Mouse (Mus musculus): Measurements from ENCODE around the gene Tmem266.

The Tmem266 gene

DNA sequence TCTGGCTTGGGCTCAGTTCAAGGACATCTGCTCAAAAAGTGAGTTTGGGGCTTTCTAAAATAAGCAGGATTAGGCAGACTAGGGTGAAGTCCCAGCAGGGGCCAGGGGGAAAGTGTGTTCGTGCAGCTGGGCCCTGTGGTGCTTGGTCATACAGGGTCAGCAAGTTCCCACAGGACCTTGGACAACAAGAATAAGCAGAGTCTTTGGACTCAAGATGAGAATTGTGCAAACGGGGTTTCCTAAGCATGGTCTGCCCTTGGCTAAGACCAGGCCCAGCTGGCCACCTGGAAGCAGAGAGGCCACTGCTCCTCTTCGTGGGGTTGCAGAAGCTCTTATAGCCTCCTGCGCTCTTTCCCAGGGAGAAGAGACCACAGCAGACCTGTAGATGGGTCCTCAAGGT, 77.5 kb downstream of the Tmem266 start:
- no peak for DNase-seq (ENCODE audit: low read depth)

DNA sequence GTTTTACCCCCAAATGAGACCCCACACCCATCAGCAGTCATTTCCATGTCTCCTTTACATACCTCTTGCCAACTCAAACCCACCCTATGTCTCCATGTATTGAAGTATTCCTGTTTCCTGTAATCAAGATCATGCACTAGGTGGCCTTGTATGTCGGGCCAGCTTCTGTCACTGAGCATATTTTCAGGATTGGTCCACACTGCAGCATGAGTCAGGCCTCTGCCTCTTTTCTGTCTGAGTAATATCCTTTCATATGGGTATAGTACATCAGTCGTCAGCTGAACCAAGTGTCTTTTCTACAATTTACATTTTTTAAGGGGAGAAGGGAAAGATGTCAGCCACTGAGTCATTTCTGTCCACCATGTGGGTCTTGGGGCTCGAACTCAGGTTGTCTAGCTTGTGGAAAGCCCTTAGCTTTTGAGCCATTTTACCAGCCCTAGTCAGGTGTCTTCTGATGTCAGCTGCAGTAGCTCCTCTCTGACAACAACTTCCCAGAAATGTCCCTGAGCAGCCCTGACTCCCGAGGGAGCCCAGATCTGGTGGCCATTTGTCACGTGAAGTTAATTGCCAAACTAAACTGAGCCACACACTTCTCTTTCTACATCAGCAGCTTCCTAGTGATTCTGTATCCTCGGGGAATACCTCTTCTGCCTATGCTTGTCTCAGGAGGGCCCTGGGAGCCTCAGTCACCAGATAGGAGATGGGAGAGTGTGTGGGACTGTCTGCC, 78.4 kb downstream of the Tmem266 start:
- DNase-seq (ENCODE audit: low read depth) = no peak

DNA sequence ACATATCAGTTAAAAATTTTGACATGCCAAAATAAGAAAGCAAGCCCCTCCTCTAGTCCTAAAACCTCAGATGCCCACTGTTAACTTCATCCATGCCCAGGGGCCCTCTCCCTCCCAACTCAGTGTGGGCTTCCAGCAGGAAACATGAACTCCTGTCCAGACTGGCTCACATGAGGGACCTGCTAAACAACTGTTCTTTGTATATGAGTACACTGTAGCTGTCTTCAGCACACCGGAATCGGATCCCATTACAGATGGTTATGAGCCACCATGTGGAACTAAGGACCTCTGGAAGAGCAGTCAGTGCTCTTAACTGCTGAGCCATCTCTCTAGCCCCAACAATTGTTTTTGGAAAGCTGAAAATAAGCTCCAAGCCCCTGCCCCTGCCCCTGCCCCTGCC, 80.1 kb downstream of the Tmem266 start:
- no peak for DNase-seq (ENCODE audit: low read depth)

DNA sequence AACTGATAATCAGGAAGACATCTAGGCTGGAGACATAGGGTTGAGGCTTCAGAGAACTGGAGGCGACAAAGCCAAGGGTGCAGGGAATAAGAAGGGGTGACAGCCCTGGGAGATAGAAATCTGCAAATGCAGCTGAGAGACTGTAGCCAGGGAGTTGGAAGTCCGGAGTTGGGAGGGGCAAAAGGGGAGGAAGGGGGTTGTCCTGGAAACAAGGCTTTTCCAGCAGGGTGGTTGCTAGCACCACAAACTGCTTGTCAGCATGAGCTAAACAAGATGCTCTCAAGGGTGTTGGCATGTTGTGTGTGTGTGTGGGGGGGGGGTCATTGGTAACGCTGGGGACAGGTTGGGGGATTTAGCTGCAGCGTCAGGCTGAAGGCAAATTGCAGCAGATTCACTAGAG, 82.1 kb downstream of the Tmem266 start:
- no peak for DNase-seq (ENCODE audit: low read depth)

DNA sequence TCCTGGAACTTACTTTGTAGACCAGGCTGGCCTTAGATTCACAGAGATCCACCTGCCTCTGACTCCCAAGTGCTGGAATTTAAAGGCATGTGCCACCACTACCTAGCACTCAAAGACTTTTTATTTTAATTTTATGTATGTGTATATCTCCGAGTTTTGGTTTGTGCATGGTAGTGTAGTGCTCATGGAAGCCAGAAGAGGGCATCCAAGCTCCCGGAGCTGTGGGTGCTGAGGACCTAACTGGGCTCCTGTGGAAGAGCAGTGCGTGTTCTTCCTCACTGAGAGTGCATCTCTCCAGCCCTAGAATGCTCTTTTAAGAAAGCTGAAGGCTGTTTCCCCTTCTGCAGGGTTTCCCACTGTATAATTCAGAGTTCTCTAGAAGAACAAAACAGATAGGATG, 83.1 kb downstream of the Tmem266 start:
- DNase-seq (ENCODE audit: low read depth) = no peak

DNA sequence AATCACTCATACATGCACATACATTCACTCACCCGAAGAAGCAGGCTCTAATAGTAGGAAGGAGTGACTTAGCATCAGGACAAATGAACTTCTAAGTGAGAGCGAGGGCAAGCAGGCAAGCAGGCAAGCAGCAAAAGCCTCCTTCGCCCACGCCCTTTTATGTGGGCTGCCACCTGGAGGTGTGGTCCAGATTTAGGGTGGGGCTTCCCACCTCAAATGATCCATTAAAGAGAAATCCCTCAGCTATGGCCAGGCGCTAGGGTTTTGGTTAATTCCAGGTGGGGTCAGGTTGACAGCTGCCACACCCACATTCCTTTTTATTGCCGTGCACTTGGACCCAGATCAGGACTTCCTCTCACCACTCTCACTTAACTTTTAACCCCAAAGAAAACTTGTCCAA, 83.7 kb downstream of the Tmem266 start:
- DNase-seq (ENCODE audit: low read depth) = no peak

DNA sequence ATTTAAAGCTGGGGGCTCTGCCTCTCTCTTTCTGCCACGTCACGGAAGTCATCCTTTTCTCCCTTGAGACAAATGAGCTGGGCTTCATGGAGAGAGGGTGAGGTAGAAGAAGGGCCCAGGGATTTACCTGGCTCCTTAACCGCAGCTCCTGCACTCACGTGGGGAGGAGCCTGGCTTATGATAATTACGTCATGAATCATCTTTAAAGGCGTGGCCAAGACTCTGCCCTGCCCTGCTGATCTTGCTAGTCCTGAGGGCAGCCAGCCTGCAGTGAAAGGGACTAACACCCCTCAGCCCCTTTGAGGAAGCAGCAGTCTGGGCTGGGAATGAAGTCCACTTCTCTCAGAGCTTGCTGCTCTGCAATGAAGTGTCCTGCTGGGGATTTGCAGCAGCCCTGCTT, 84.4 kb downstream of the Tmem266 start:
- no peak for DNase-seq (ENCODE audit: low read depth)

DNA sequence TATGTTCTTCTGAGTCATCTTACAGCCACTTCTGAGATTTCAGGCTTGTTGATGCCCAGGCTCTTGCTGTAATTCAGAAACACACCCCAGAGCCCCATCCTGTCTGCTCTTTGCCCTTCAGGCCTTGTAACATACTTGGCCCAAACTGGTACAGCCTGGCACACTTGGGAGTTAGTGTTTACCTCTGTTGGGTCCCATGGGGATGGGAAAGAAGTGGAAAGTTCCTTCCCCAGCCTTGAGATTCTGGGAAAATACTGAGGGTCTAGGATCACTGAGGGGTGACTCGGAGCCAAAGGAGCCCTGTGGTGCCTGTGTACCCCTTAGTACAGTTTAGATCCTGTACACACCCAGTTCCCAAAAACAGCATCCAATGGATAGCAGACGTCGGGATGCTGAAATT, 95.1 kb downstream of the Tmem266 start:
- DNase-seq (ENCODE audit: low read depth) = no peak

DNA sequence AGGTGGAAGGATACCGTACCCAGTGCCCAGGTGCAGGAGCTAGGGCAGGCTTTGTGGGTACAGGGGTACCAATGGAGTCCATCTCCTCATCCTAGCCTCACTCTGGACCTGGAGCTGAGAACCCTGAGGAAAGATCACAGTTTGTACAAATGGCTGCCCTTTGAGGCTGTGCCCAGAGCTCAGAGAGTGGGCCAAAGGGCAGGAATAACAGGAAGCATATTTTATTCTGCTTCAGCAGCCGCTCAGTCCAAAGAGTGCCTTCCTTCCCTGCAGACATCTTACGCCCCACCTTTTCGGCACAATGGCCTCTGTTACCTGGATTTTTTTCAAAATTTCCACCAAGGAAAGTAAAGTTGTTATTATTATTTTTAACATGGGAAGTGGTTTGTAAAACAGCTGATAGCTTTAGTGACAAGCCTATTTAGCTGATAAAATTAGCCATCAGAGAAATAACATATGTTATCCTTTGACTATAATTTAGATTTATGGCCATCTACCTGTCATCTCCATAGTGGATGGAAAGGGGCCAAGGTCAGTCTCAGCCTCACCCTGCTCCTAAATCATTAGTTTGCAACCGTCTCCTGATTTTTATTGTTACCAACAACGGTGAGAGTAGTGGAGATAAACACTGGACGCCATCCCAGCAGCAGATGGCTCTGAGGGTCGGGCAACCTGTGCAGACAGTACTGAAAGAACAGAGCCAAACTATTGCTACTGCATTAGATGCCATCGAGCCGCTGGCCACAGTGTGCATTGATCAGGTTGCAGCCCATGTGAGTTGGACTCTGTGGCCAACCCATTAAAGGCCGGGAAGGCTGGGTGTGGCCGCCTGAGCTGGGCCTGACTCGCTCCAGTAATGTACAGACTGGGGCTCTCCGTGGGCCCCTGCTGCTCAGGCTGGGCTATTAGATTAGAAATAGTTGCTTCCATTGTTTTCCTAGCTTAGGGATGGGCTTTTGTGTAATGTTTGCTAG, 97.0 kb downstream of the Tmem266 start:
- no peak for DNase-seq (ENCODE audit: low read depth)

DNA sequence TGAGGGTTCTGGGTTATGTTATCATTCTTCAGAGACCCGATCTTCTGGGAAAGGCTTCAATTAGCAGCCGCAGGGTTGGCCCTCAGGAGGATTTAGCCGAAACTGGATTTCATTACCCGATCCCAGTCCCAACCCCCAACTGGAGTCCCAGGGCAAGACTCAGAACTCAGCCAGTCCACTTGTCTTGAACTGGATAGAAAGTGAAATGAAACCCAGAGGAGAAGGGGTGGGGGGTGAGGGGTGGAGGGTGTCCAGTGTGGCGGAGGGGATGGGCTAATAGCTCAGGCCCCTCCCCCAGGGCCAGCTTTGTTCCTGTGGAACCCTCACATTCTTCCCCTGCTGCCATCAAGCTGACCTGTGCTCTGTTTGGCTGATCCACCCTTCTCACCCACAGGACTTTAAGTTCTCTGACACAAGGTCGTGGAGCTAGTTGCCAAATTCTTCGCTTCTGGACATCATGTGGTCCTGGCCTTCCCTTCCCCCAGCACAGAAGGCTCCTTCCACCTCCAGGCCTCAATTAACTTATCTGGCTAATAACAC, 98.6 kb downstream of the Tmem266 start:
- DNase-seq (ENCODE audit: low read depth) = no peak

DNA sequence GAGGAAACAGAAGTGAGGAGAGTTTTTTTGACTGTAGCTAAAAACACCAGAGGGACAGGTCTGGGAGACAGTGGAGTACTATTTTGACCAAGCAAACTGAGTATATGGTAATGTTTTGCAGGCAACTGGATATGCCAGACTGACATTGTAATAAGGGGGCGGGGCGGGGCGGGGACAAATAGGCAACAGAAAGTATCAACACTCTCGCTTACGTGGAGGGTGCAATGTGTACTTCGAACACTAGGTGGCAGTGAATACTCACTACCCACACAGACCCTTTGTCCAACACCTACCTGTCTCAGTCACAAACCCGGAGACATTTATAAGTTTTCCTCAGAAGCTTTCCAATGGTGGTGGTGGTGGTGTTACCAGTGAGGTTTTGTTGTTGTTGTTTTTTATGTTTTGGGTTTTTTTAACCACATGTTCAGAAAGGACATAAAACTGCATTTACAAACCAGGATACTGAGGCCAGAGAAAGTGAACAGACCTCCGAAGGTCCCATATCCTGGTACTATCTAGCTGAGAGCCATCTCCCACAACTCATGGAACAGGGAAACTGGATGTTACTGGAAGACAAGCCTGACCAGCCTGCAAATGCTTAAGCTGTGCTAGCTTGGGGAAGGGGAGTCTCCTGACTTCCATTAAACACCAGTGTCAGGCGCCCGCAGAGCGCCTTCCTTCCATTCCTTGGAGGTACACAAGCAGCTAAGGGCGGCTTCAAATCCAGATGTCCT, 102.7 kb downstream of the Tmem266 start:
- DNase-seq (ENCODE audit: low read depth) = peak; percentile 89

DNA sequence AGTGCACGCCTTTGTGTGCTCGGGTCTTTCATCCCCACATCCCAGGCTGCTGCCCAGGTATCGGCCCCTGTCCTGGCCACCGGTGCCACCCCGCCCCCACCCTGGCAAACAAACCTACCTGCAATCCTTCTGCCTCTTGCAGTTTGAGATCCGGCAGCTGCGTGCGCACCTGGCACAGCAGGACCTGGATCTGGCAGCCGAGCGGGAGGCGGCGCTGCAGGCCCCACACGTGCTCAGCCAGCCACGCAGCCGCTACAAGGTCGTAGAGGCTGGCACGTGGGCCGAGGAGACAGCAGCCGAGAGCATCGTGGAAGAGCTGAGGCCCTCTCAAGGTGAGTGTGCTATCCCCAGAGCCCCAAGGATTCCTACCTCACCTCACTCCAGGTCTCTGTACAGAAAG, 103.4 kb downstream of the Tmem266 start:
- no peak for DNase-seq (ENCODE audit: low read depth)

DNA sequence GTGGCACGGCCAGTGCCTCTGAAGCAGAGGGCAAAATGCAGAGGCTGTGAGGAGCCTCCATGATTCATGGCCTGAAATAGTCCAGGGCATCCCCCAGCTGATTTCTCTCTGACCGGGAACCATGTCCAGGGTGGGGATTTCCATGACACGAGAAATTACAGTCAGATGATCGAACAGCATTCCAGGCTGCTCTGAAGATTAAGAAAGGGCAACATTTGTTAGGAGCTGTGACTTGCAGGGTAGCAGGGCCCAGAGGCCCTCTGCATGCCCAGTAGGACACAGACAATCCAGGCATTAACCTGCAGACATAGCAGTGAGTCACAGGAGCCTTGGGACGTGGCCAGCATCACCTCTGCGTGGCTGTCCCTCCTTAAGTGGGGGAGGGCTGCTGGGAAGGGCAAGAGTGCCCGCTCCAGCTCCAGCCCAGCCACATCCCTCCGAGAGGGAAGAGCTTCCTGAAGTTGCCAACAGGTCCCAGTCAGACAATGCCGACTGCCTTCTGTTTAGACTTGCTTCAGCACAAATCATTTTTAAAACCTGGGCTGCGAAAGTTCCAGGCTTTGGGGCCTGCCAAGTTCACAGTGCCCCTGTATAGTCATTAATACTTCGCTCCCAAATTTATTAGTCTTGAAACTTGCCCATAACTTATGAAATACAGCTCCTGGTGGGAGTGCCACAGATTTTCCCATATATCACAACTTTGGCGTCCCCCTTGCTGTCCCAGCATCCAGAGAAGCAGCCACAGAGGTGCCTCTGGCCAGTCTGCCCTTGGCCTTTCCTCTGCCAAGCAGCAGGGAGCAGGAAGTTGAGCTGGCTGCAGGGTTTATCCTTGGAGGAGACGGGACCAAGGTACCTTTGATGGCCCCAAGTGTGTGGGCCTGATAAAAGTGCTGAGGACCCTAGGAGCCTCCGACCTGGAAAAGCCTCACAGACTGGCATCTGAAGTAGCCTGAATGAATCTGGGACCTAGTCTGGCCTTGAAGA, 105.9 kb downstream of the Tmem266 start:
- no peak for DNase-seq (ENCODE audit: low read depth)

DNA sequence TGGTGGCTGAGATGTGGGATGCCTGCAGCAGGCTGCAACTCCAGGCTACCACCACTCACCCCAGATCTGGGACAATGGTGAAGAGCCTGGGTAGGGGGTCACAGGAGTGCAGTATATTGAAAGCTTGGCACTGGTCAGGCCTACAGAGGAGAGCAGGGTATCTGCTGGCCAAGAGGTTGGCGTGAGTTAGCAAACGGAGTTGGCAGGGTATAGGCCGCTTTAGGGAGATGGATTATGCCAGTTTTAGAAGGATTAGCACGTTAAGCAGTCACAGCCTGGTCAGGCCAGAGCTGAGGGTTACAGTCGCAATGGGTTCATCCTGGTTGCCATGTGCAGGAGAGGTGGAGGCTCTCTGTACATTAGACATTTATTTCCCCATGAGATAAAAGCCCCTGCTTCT, 107.2 kb downstream of the Tmem266 start:
- DNase-seq (ENCODE audit: low read depth) = no peak

DNA sequence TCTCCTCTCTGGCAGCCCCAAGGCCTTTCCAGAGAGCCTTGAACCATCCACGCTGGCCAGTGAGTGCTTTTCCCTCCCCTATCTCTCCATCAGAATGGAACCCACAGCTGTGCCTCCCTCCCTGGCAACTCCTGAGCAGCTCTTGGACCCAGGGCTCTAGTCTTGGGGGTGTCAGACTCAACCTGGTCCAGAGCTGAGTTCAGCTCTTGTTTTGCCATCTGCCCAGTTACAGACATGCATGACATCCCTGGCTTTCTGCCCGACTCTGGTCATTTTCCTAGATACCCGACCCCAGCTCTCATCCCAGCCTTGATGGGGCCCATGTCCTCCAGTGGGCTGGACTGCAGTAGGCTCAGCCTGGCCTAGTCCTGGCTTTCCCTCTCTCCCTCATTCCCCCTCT, 111.7 kb downstream of the Tmem266 start:
- no peak for DNase-seq (ENCODE audit: low read depth)

DNA sequence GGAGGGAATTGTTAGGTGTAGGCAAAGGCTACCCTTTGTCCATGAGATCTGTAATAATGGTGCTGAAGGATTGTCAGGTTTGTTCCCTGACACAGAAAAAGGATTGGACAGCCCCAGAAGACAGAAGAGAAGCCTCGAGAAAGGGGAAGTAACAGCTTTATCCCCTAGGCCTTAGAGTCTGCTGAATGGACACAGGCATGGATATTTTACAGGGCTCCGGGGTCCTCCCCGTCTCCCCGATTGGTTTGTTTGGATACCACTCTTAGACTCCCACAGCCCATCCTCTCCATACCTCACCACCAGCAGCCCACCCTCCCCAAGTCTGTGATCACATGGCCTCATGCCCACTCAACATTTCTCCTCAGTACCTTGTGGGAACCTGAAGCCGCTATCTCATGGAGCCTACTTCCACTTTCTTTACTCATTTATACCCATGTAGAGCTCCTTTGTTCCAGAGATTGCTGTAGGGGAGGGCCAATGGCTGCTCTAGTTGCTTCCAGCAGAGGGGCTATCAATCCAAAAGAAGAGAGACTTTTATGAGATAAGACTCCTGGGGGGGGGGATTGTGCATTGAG, 112.6 kb downstream of the Tmem266 start:
- DNase-seq (ENCODE audit: low read depth) = no peak

DNA sequence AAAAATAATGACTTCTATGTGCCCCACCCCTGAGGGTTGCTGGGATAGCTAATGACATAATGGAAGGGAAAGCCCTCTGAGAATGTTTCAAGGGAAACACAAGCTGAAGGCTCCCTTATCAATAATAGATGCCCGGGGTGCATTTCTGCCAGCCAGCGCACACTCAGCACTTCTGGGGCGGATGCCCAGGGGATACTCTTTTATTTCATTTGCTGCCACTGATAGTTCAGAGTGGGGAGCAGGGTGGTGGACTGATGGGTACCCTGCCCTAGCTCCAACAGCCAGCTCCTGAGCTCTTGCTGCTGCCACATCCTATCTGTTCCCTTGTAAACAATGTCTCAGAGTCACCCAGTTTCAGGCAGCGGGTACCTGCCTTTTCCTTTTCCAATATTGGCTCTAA, 120.8 kb downstream of the Tmem266 start:
- DNase-seq (ENCODE audit: low read depth) = no peak

DNA sequence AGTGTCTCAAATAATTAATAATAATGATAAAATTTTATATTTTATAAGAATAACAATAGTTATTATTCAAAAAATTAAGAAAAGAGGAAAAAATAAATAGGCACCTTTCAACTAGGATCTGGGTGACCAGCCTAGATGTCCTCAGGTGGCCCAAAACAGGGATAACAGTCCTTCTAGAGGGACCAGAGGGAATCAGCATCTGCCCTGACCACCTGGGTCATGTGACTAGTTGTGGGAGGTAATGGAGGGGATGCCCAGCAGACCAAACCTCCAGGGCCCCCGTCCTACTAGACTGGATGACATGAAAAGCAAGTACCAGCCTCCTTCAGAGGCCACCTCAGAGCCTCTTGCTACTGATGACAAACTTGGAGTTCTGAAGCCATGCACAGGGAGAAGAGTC, 122.4 kb downstream of the Tmem266 start:
- DNase-seq (ENCODE audit: low read depth) = no peak

DNA sequence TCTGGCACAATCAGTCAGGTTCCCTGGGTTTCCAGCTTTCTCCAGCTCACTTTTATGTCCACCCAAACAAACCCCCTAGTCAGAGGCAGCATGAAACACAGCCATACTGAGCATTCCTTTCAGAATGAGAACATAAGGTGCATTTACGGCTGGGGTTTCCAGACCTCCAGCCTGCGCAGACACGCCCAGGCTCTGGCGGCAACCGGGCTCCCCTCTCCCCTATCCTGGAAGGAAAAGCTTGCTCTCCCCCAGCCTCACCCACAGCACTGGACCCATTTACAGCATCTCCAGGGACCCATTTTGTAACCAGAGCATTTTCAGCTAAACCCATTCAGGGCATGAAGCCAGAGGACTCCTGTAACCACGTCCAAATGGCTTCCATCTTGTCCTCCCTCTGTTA, 123.3 kb downstream of the Tmem266 start:
- no peak for DNase-seq (ENCODE audit: low read depth)

DNA sequence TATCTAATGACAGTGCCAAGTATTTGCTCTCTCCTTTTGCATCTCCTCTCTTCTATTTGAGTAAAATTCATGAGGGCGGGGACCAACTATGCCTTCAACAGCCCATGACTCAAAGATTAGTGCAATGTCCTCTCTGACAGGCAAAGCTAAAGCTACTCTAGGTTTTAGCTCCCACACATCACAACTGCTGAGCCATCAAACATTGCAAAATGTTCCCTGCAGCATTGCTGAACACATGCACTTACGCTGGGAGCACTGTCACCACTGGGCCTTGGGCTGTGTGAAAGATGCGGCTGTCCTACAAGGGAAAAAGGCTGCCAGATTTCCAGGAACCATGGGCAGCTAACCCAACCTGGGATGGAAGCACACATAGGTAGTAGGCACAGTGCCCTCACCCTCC, 124.7 kb downstream of the Tmem266 start:
- DNase-seq (ENCODE audit: low read depth) = no peak

DNA sequence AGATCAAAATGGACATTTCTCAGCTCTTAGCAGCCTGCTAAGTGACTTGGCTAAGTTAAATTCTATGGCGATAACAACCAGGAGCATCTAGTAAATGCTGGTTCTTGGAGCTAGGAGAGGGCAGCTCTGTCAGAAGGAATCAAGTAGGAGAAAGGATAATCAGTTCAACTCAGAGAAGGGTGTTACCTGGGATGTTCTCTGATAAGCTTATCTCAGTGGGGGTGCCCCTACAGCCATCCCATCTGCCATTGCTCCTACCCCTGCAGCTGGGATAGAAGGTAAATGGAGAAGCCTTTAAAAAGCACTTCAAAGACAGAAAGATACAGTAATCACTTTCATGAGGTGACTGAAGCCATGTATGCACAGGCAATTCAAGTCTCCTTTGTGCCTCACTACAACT, 126.2 kb downstream of the Tmem266 start:
- DNase-seq (ENCODE audit: low read depth) = no peak
